Mouse (Mus musculus) forebrain, embryonic 15.5 days (tissue): ENCODE results near the gene Fsd1. TPM values are rescaled to one million over a fixed set of nuclear protein-coding genes. Genes with fewer than 3 reads are reported as not detected.
A peak's percentile ranks its signal among the peaks of the same experiment; 100 is the strongest.

Experiments used
- ATAC-seq: fragments of 200-750 bp; cut with Nextera tagmentation; replicated peaks from 2 replicates; pipeline ENCODE4 v1.8.0; 2017; ENCODE audit warnings: mild to moderate bottlenecking, moderate TSS enrichment, moderate library complexity
- H3K27ac ChIP-seq: fragments of 300-500 bp; sonication (generic); replicated peaks from 2 replicates; pipeline ENCODE4 v1.5.1; 2015; ENCODE audit warnings: mild to moderate bottlenecking, inconsistent platforms
- H3K27me3 ChIP-seq: fragments of 300-500 bp; sonication (generic); 2 replicates; pipeline ENCODE4 v1.6.1; 2015; ENCODE audit warnings: inconsistent platforms
- H3K36me3 ChIP-seq: fragments of 300-500 bp; sonication (generic); 2 replicates; pipeline ENCODE4 v1.6.1; 2015; ENCODE audit warnings: mild to moderate bottlenecking, inconsistent platforms
- H3K4me1 ChIP-seq: fragments of 300-500 bp; sonication (generic); 2 replicates; pipeline ENCODE4 v1.6.1; 2015; ENCODE audit warnings: inconsistent platforms
- H3K4me2 ChIP-seq: fragments of 300-500 bp; sonication (generic); replicated peaks from 2 replicates; pipeline ENCODE4 v1.6.1; 2015; ENCODE audit warnings: mild to moderate bottlenecking, inconsistent platforms
- H3K4me3 ChIP-seq: fragments of 300-500 bp; sonication (generic); 2 replicates; pipeline ENCODE4 v1.5.1; 2015; ENCODE audit warnings: mild to moderate bottlenecking, inconsistent platforms
- H3K9ac ChIP-seq: fragments of 300-500 bp; sonication (generic); replicated peaks from 2 replicates; pipeline ENCODE4 v1.6.1; 2015; ENCODE audit warnings: mild to moderate bottlenecking, inconsistent platforms
- H3K9me3 ChIP-seq: fragments of 300-500 bp; sonication (generic); 2 replicates; pipeline ENCODE4 v1.6.1; 2016; ENCODE audit warnings: inconsistent platforms
- WGBS: fragments of 180-500 bp; shearing (Covaris S2); methylation state at CpG from one replicate; pipeline ENCODE4 v1.1.7; 2015; ENCODE audit warnings: mixed read lengths; 5-methylcytosine and 5-hydroxymethylcytosine counted together
- polyA plus RNA-seq: library from polyadenylated mRNA; unstranded; fragments of >200 nt; fragmentation: Nextera tagmentation; extraction: Ambion mirVana; gene quantifications from 2 replicates; pipeline ENCODE4 v1.2.1, GENCODE M21; 2015

The Fsd1 gene
- polyA plus RNA-seq, 1 experiment from 2014 or later = 127 TPM

- Histone ChIP-seq H3K4me3 (no peak overlapping the region), H3K4me2 (no peak overlapping the region), H3K27ac (no peak overlapping the region), H3K27me3 (no peaks in the 10 kb centered on the region), H3K9me3 (no peaks in the 10 kb centered on the region), H3K9ac (no peak overlapping the region), H3K36me3 (peaks cover 4% of the 10 kb centered on the region; the same call in 1 of the 2 replicates), H3K4me1 (peaks cover 12% of the 10 kb centered on the region)
- ATAC-seq = no peak
- WGBS = 78% methylated on average over 5 of the region's 5 CpGs
Measured at GRCm38 (mm10) chr17:56024931-56025330, 38.6 kb downstream of the Fsd1 start.

- H3K27me3 ChIP-seq = no peaks in the 10 kb centered on the region
- ATAC-seq = no peak
- no peak overlapping the region for H3K27ac ChIP-seq
- no peaks in the 10 kb centered on the region for H3K9me3 ChIP-seq
- H3K36me3 ChIP-seq = peaks cover 4% of the 10 kb centered on the region; the same call in 1 of the 2 replicates
- no peak overlapping the region for H3K4me3 ChIP-seq
- H3K4me2 ChIP-seq = no peak overlapping the region
- H3K4me1 ChIP-seq = peaks cover 12% of the 10 kb centered on the region
- 88% methylated on average over 1 of the region's 1 CpGs for WGBS
- no peak overlapping the region for H3K9ac ChIP-seq
Measured at GRCm38 (mm10) chr17:56026303-56026702, 40.0 kb downstream of the Fsd1 start.

DNA sequence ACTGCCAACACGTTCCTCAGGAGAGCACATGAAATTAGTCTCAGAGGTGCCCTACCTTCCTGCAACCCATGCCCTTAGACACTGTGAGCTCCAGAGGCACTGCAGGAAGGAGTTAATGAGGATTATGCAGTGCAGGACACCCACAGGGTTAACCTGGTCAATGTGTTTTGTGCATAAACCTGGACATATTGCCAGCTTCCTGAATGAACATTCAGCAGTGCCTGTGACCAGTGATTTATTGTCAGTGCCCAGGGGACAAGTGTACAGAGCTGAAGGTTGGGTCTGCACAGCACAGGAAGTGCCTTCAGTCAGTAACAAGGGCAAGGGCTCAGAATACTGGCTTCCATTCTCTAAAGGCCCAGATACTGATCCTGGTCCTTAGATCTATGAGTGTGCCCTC lies 40.6 kb downstream of the Fsd1 start:
- Histone ChIP-seq H3K9ac (no peak overlapping the region), H3K4me2 (no peak overlapping the region), H3K27ac (no peak overlapping the region), H3K4me1 (peaks cover 9% of the 10 kb centered on the region), H3K36me3 (peaks cover 4% of the 10 kb centered on the region; the same call in 1 of the 2 replicates), H3K4me3 (no peak overlapping the region), H3K9me3 (no peaks in the 10 kb centered on the region), H3K27me3 (no peaks in the 10 kb centered on the region)
- no peak for ATAC-seq
- 74% methylated on average over 1 of the region's 1 CpGs for WGBS

- Histone ChIP-seq H3K36me3 (peaks cover 4% of the 10 kb centered on the region; the same call in 1 of the 2 replicates), H3K9ac (no peak overlapping the region), H3K27me3 (no peaks in the 10 kb centered on the region), H3K4me1 (peaks cover 7% of the 10 kb centered on the region; the same call in 1 of the 2 replicates), H3K4me2 (no peak overlapping the region), H3K9me3 (no peaks in the 10 kb centered on the region), H3K27ac (no peak overlapping the region), H3K4me3 (no peak overlapping the region)
- WGBS = 88% methylated on average over 5 of the region's 5 CpGs
- ATAC-seq = no peak
Measured at GRCm38 (mm10) chr17:56027801-56028441, 41.6 kb downstream of the Fsd1 start.

DNA sequence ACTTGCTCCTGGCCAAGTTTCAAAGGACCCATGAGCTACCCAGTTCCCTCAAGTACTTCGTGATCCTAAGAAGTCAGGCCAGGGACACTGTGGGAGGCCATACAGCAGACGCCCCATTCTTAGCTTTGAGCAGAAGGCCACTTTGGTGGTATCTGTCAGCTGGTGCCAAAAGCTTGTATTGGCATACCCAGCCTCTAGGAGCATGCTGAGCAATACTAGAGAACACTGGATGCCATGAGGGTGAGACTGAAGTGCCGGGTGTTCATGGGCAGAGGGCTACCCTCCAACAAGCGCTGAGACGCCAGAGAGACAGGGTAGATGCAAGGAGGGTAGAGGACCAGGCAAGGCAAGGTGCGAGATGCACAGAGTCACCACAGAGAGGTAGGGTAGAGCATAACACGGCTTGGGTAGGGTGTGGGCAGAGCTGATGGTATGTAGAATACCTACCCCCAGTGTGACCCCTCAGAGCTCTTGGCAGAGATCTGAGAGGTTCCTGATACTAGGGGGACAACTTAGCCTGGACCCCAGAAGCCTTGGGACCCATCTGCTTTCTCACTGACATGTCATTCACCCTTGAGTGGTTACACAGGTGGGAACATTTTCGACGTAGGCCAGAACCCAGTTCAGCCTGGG lies 44.0 kb downstream of the Fsd1 start:
- H3K27me3 ChIP-seq = no peaks in the 10 kb centered on the region
- H3K9ac ChIP-seq = no peak overlapping the region
- no peaks in the 10 kb centered on the region for H3K9me3 ChIP-seq
- H3K4me2 ChIP-seq = no peak overlapping the region
- 88% methylated on average over 9 of the region's 9 CpGs for WGBS
- peaks cover 17% of the 10 kb centered on the region for H3K4me1 ChIP-seq
- no peak overlapping the region for H3K4me3 ChIP-seq
- peaks cover 16% of the 10 kb centered on the region for H3K36me3 ChIP-seq
- H3K27ac ChIP-seq = no peak overlapping the region
- no peak for ATAC-seq

DNA sequence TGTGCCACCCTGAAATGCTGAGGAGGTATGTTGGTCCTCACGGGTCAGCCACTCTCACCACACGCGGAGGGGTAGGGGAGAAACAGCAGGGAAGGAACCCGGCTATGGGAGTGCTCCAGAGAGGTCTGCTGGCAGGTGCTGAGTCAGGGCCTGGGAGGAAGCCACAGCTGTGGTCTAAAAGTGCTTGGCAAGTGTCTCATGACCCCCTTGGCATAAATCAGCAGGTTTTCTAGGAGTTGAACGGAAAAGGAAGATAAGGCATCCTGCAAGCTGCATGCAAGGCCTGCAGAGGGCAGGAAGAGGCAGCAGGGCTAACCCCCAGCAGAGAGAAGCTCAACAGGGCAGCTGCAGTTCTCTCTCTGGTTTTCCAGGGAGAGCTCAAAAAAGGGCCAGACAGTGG lies 44.6 kb downstream of the Fsd1 start:
- no peak overlapping the region for H3K4me2 ChIP-seq
- no peak for ATAC-seq
- H3K36me3 ChIP-seq = peaks cover 16% of the 10 kb centered on the region
- H3K4me3 ChIP-seq = no peak overlapping the region
- peaks cover 23% of the 10 kb centered on the region for H3K4me1 ChIP-seq
- WGBS = 76% methylated on average over 5 of the region's 5 CpGs
- H3K27me3 ChIP-seq = no peaks in the 10 kb centered on the region
- H3K9ac ChIP-seq = no peak overlapping the region
- no peaks in the 10 kb centered on the region for H3K9me3 ChIP-seq
- no peak overlapping the region for H3K27ac ChIP-seq

DNA sequence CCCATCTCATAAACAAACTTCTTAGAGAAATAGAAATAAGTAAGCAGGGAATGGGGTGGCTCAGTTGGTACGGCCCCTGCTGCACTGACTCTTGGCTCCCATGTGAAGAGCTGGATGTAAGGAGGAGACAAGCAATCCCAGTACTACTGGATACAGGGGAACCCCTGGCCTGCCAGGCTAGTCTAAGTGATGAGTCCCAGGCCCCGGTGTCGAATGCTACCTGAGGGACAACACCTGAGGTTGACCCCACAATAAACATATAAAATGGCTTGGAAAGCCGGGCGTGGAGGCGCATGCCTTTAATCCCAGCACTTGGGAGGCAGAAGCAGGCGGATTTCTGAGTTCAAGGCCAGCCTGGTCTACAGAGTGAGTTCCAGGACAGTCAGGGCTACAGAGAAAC lies 45.1 kb downstream of the Fsd1 start:
- Histone ChIP-seq H3K27me3 (no peaks in the 10 kb centered on the region), H3K36me3 (peaks cover 16% of the 10 kb centered on the region), H3K4me3 (no peak overlapping the region), H3K4me1 (peaks cover 24% of the 10 kb centered on the region), H3K9ac (no peak overlapping the region), H3K27ac (no peak overlapping the region), H3K4me2 (no peak overlapping the region), H3K9me3 (no peaks in the 10 kb centered on the region)
- no peak for ATAC-seq
- 91% methylated on average over 7 of the region's 7 CpGs for WGBS

DNA sequence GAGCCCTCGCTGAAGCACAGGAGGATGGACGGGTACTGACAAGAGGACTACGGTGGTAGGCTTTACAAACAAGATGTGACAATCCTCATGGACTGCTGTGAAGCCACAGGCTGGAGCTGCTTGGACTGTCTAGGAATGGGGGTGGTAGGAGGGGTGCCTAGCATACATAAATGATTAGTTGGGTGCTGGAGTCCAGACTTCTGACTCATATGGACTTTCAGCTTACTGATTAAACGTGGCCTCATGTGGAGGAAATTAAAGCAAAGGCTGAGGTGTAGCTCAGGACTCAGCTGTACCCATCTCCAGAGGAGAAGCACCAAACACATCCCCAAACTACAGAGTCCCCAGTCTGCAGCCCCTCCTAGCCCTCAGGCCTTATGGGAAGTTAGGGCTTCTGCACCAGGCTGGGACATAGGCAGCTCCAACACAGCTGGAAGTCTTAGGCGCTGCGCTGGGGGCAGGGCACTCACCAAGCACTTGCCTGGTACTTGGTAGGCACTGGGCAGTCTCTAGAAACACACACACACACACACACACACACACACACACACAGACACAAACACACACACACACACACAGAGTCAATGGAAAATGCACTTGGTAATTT lies 45.9 kb downstream of the Fsd1 start:
- H3K9me3 ChIP-seq = no peaks in the 10 kb centered on the region
- 79% methylated on average over 6 of the region's 6 CpGs for WGBS
- H3K27me3 ChIP-seq = no peaks in the 10 kb centered on the region
- H3K9ac ChIP-seq = no peak overlapping the region
- no peak overlapping the region for H3K4me3 ChIP-seq
- H3K4me1 ChIP-seq = peaks cover 29% of the 10 kb centered on the region
- no peak for ATAC-seq
- H3K4me2 ChIP-seq = no peak overlapping the region
- peaks cover 16% of the 10 kb centered on the region for H3K36me3 ChIP-seq
- no peak overlapping the region for H3K27ac ChIP-seq

DNA sequence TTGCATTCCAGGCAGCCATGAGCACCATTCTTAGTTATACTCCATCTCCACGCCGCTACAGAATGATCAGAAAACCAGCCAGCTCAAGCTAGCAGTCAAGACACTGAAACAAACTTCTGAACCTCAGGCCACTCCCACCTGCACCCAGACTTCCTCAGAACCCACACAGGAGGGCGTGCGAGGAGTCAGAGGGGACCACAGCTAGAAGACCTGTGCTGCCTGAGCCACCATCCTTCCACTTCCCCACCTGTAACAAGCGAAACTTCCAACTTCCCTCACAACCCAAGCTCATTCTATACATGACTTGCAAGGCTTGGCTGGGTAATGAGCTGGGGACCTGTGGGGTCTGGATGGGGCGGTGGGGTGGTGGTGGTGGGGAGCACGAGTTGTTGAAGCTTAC lies 46.5 kb downstream of the Fsd1 start:
- Histone ChIP-seq H3K4me3 (no peak overlapping the region), H3K36me3 (peaks cover 16% of the 10 kb centered on the region), H3K4me2 (no peak overlapping the region), H3K27me3 (no peaks in the 10 kb centered on the region), H3K4me1 (peaks cover 29% of the 10 kb centered on the region), H3K27ac (no peak overlapping the region), H3K9me3 (no peaks in the 10 kb centered on the region), H3K9ac (no peak overlapping the region)
- ATAC-seq = no peak
- WGBS = 81% methylated on average over 7 of the region's 7 CpGs

GRCm38 (mm10) chr17:56034040-56034725 lies 47.9 kb downstream of the Fsd1 start:
- Histone ChIP-seq H3K36me3 (peaks cover 12% of the 10 kb centered on the region), H3K4me2 (no peak overlapping the region), H3K27ac (no peak overlapping the region), H3K4me1 (peaks cover 29% of the 10 kb centered on the region), H3K27me3 (no peaks in the 10 kb centered on the region), H3K9ac (no peak overlapping the region), H3K4me3 (no peak overlapping the region), H3K9me3 (no peaks in the 10 kb centered on the region)
- ATAC-seq = no peak
- 93% methylated on average over 7 of the region's 7 CpGs for WGBS

GRCm38 (mm10) chr17:56034726-56035100 lies 48.4 kb downstream of the Fsd1 start:
- H3K36me3 ChIP-seq = peaks cover 12% of the 10 kb centered on the region
- no peak overlapping the region for H3K4me2 ChIP-seq
- no peaks in the 10 kb centered on the region for H3K27me3 ChIP-seq
- H3K27ac ChIP-seq = no peak overlapping the region
- no peaks in the 10 kb centered on the region for H3K9me3 ChIP-seq
- WGBS = 90% methylated on average over 6 of the region's 6 CpGs
- H3K9ac ChIP-seq = peak overlapping the region; percentile 87; the same call in 1 of the 2 replicates
- H3K4me1 ChIP-seq = peaks cover 29% of the 10 kb centered on the region
- no peak overlapping the region for H3K4me3 ChIP-seq
- ATAC-seq = no peak

- Histone ChIP-seq H3K4me3 (peak overlapping the region; percentile 98), H3K4me2 (peak overlapping the region; percentile 59), H3K9me3 (no peaks in the 10 kb centered on the region), H3K27ac (no peak overlapping the region), H3K36me3 (peaks cover 12% of the 10 kb centered on the region), H3K4me1 (peaks cover 29% of the 10 kb centered on the region), H3K9ac (peak overlapping the region; percentile 87), H3K27me3 (no peaks in the 10 kb centered on the region)
- WGBS = 77% methylated on average over 4 of the region's 4 CpGs
- ATAC-seq = no peak
Measured at GRCm38 (mm10) chr17:56035216-56035615, 48.9 kb downstream of the Fsd1 start.
